Mouse (Mus musculus) T-helper 1 cell (primary cell): ENCODE measurements at regions not wholly inside any gene's neighbourhood (a gene's known extent, or its start where the extent isn't known, plus 50 kb on each side); places are given as distances from the start of the nearest gene placed in this dataset.

Experiments used
- in situ Hi-C: fragments of 300-600 bp; cut with MboI, MseI; formaldehyde crosslinking; loops from one replicate; pipeline ENCODE4 v1.15.1; 2025; ENCODE audit warnings: high pct_unique_total_duplicates

DNA sequence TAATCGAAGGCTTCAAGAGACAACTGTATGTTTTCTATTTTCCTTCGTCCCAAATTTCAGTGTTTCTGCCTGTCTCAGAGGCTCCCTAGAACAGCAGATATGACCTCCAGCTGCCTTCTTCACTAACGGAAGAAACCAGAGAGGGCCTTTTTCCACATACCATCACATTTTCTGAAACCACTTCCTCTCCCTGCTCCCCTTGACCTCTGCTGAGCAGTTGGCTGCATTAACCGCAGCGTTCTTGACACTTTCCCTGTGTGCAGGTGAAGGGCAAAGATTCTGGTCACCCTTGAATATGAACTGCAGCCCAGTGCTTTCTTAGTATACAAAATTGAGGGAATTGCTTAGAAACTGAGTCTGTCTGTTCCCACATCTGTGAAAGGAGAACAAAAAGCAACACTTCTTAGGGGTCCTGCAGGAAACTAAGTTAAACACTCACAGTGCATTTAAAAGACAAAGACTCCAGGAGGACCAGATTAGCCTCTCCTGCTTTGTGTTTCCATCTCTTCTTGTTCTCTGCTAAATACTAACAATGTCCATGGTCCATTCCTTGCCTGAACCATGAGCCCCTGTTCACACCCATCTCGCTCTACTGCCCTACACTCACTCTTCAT, 98.4 kb downstream of the Akap11 start:
- in situ Hi-C loops = loop anchor here (5.0 to 25.0 kb wide), 3 partner anchors 34 to 1099 kb away; partner anchors contain the start of gene Tnfsf11

- in situ Hi-C loops = loop anchor here (5.0 to 25.0 kb wide), 3 partner anchors 36 to 1101 kb away; partner anchors contain the start of gene Tnfsf11
These were observed 100.0 kb downstream of the Akap11 start for GRCm38 (mm10) chr14:78436586-78436985.

DNA sequence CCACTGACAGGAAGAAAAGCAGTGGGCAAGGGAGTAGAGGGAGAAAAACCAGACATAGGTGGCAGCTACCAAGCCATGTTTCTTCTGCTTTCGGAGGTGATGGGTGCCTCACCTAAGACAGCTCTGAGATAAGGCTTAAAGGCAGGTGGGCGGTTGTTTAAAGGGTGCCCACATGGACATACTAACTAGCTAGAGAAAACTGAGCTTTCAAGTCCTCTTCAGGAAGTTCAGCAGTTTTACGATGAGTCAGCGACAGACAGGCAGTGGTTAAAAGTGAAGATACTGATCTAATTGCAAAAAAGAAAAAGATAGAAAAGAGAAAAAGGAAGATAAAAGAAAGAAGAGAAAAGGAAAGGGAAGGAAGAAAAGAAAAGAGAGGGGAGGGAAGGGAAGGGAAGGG, 100.6 kb downstream of the Akap11 start:
- in situ Hi-C loops = loop anchor here (5.0 to 25.0 kb wide), 3 partner anchors 36 to 1101 kb away; partner anchors contain the start of gene Tnfsf11

DNA sequence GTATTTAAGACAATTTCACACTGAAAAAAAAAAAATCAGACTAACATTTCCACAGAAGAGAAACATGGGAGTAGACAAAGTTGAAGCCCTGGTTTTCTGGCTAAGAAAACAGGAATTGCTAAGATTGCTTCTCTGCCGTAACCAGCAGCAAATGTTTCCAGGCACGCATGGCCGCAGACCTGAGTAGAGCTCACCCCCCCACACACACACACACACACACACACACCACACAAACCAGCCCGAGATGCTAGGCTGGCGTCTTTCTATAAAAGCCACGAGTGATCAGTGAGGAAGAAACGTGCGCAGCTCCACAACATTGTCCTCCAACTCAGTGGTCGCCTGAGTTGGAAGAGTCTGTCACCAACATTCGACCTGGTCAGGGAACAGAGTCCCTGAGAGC, 101.0 kb downstream of the Akap11 start:
- in situ Hi-C loops = loop anchor here (5.0 to 25.0 kb wide), 3 partner anchors 37 to 1102 kb away; partner anchors contain the start of gene Tnfsf11

DNA sequence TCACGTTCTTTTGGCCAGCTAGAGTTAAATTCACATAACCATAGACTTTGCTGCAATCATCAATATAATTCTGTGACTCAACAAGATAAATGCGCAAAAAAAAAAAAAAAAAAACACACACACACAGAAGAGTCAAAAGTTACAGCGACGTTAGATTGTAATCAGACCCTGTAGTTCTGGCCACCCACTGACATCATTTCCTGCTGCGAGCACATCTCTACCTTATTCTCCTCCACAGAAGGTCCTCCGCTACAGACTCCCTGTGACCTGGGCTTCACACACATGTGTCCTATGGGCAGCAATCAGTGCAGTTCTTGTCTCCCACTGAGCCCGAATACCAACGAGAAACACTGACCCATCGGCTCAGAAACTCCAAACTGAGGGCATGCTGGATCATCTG, 101.9 kb downstream of the Akap11 start:
- in situ Hi-C loops = loop anchor here (5.0 to 25.0 kb wide), 3 partner anchors 38 to 1103 kb away; partner anchors contain the start of gene Tnfsf11

DNA sequence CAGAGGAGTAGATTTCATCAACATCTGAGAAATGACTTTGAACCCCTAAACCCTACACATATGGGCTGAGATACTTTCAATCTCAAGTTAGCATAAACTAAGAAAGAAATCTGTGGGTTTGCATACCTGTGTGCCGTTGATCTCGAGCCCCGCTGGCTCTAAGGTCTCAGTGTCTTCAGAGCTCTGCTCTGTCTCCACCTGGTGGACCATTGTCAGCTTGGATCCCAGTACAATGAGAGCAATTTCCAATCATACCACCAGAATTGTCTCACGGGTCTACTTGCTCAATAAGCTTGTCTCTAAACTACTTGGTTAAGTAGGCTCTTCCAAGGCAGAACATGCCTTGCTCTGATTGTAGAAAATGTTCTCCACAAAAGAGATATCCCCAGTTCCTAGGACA, 102.5 kb downstream of the Akap11 start:
- in situ Hi-C loops = loop anchor here (25.0 kb wide), 1 partner anchor 1103 kb away; no protein-coding TSS in a partner anchor

DNA sequence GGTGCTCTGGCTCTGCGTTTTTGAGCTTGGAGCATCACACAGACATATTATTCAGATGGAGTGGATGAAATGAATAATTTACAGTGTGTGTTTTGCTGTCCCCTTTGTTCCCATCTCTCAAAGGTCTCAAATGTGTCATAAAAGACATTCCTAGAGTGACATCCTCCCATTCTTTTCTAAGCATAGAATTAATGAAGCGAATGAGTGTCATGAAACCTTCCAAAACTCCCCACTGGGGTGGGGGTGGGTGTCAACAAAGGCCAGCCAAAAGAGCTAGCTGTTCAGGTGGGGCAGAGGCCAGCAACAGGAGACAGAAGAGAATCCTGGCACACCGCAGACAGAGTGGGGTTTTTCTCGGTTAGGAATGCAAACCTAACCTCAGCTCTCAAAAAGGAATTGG, 104.1 kb downstream of the Akap11 start:
- in situ Hi-C loops = loop anchor here (25.0 kb wide), 1 partner anchor 1105 kb away; no protein-coding TSS in a partner anchor

- in situ Hi-C loops = loop anchor here (25.0 kb wide), 1 partner anchor 1105 kb away; no protein-coding TSS in a partner anchor
These were observed 104.7 kb downstream of the Akap11 start for GRCm38 (mm10) chr14:78431931-78432330.

DNA sequence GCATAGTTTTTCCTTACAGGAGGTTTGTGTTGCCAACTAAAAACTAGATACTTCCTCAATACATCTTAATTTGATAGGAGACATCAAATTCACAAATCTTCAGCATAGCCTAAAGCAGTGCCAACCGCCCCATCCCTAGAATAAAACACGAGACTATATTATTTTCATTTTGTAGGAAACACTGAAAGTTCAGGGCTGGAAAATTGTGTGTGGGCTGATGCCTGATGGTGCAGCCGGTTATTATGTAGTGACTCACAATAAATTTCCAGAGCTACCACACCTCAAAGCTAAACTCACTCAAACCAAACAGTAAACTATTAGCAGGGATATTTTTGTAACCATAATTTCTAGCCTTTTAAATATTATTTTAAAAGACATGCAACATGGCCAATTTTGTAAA, 105.2 kb downstream of the Akap11 start:
- in situ Hi-C loops = loop anchor here (25.0 kb wide), 1 partner anchor 1106 kb away; no protein-coding TSS in a partner anchor

DNA sequence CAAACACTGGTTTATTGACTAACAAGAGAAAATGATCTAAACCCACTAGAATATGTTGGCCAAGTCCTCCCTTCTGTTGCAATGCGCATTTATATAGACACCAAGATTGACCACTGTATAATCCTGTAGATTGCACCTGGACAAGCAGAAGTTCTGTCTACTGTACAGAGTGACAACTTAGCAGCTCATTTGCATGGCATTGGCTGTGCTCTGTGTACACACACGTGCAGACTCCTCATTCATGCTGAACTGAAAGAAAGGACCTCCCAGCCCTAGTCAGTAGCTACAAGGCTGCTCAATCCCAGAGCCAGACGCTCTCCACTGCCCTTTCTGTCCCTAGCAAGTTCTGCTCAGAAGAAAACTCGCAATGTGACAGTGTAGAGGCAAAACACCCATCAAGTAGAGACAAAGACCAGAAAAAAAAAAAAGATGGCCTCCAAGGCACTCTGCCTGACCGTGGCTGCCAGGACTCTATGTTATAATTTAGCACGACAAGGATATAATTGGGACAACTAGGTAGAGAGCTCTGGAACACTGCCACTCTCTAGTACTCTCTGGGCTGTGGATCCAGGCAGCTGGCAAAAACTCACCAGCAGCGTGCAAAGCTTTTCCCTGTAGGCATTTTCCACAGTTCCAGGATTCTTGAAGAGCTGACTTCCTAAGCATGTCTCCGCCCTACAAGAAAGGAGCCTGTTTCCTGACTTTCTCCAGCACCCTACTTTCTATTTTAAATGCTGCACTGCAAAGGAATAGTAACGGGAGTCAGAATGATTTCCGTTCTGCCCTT, 108.2 kb downstream of the Akap11 start:
- in situ Hi-C loops = loop anchor here (25.0 kb wide), 1 partner anchor 1109 kb away; no protein-coding TSS in a partner anchor

- in situ Hi-C loops = loop anchor here (25.0 kb wide), 1 partner anchor 1110 kb away; no protein-coding TSS in a partner anchor
These were observed 109.5 kb downstream of the Akap11 start for GRCm38 (mm10) chr14:78427062-78427461.

GRCm38 (mm10) chr14:78422601-78423000, 114.0 kb downstream of the Akap11 start:
- in situ Hi-C loops = no loop called here

GRCm38 (mm10) chr14:78420966-78421365, 113.1 kb upstream of the Tnfsf11 start:
- in situ Hi-C loops = no loop called here

DNA sequence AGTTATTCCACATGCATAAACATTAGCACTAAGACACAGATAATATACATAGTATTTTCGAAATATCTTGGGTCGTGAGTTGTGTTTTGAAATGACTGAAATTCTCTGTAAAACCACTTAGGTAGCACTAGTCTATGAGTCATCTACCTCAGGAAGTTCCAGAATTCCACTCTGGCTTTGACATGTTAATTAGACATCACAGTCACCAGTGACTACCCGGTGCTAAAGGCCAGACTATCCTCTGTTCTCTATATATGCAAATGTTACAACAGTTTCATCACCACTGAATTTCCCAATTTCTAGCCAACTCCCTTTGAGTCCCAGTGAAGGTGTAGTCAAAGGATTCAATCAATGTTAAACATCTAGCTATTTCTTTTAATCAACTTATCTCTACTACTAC, 112.3 kb upstream of the Tnfsf11 start:
- in situ Hi-C loops = no loop called here

- in situ Hi-C loops = no loop called here
These were observed 97.7 kb upstream of the Tnfsf11 start for GRCm38 (mm10) chr14:78405568-78405967.

GRCm38 (mm10) chr14:78397914-78398313, 90.1 kb upstream of the Tnfsf11 start:
- in situ Hi-C loops = no loop called here

GRCm38 (mm10) chr14:78395631-78396030, 87.8 kb upstream of the Tnfsf11 start:
- in situ Hi-C loops = no loop called here

GRCm38 (mm10) chr14:78387011-78387410, 79.2 kb upstream of the Tnfsf11 start:
- in situ Hi-C loops = loop anchor here (10.0 kb wide), 1 partner anchor 1992 kb away; no protein-coding TSS in a partner anchor

- in situ Hi-C loops = loop anchor here (10.0 kb wide), 1 partner anchor 1990 kb away; no protein-coding TSS in a partner anchor
These were observed 76.5 kb upstream of the Tnfsf11 start for GRCm38 (mm10) chr14:78384370-78384769.

- in situ Hi-C loops = loop anchor here (10.0 kb wide), 1 partner anchor 1988 kb away; no protein-coding TSS in a partner anchor
These were observed 75.4 kb upstream of the Tnfsf11 start for GRCm38 (mm10) chr14:78383256-78383709.

- in situ Hi-C loops = loop anchor here (10.0 kb wide), 1 partner anchor 1985 kb away; no protein-coding TSS in a partner anchor
These were observed 72.2 kb upstream of the Tnfsf11 start for GRCm38 (mm10) chr14:78380011-78380410.

DNA sequence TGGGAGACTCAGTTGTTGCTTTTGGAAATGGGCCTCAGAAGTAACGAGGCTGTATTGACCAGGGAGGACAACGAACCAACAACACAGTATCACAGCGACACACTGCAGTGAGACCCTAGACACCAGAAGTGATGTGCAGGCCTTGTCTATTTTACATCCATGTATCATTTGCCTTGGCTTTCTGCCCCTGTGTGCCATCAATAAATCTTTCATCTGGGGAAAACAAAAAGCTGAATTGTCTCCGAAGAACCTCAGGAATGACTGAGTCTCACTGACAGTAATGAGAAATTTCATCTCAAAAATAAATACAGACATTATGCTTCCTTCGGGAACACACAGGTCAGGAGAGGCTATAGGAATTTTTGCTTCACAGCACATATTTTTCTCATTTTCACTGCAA, 68.7 kb upstream of the Tnfsf11 start:
- in situ Hi-C loops = no loop called here
